Mouse (Mus musculus): ENCODE measurements around the gene Brpf3. TPM values are rescaled to one million over a fixed set of nuclear protein-coding genes. Genes with fewer than 3 reads are reported as not detected.
"Not testable (repeated sequence)": the region's sequence is repeated elsewhere in the genome, so short reads cannot be mapped to it uniquely, and the experiment has no call there.

Brpf3 gene
- polyA plus RNA-seq, 1 experiment: 44.3 TPM

- DNase-seq (ENCODE audit: extremely low spot score in 1 of 2, low spot score in 1 of 2): no peak
These were observed 24.6 kb downstream of the Brpf3 start for GRCm38 (mm10) chr17:28825359-28826041.

GRCm38 (mm10) chr17:28827665-28828231, 26.9 kb downstream of the Brpf3 start:
- peak; percentile 28 to 33 for DNase-seq (ENCODE audit: extremely low spot score in 1 of 2, low spot score in 1 of 2)

GRCm38 (mm10) chr17:28829120-28829519, 28.2 kb downstream of the Brpf3 start:
- no peak for DNase-seq (ENCODE audit: extremely low spot score in 1 of 2, low spot score in 1 of 2)

- DNase-seq (ENCODE audit: extremely low spot score in 1 of 2, low spot score in 1 of 2): no peak
These were observed 30.2 kb downstream of the Brpf3 start for GRCm38 (mm10) chr17:28831065-28831464.

- no peak for DNase-seq (ENCODE audit: extremely low spot score in 1 of 2, low spot score in 1 of 2)
These were observed 31.1 kb downstream of the Brpf3 start for GRCm38 (mm10) chr17:28832040-28832439.

- no peak for DNase-seq (ENCODE audit: extremely low spot score in 1 of 2, low spot score in 1 of 2)
These were observed 32.0 kb downstream of the Brpf3 start for GRCm38 (mm10) chr17:28832875-28833274.

- no peak for DNase-seq (ENCODE audit: extremely low spot score in 1 of 2, low spot score in 1 of 2)
These were observed 33.8 kb downstream of the Brpf3 start for GRCm38 (mm10) chr17:28834676-28835075.

- DNase-seq (ENCODE audit: extremely low spot score in 1 of 2, low spot score in 1 of 2): no peak
These were observed 37.0 kb downstream of the Brpf3 start for GRCm38 (mm10) chr17:28837840-28838239.

GRCm38 (mm10) chr17:28841947-28842346, 41.1 kb downstream of the Brpf3 start:
- not testable (repeated sequence) for DNase-seq (ENCODE audit: extremely low spot score in 1 of 2, low spot score in 1 of 2)

- DNase-seq (ENCODE audit: extremely low spot score in 1 of 2, low spot score in 1 of 2): no peak
These were observed 42.8 kb downstream of the Brpf3 start for GRCm38 (mm10) chr17:28843665-28844064.

GRCm38 (mm10) chr17:28846974-28847617, 46.2 kb downstream of the Brpf3 start:
- DNase-seq (ENCODE audit: extremely low spot score in 1 of 2, low spot score in 1 of 2): peak in 1 of 2 experiments; percentile 37

GRCm38 (mm10) chr17:28850511-28850910, 49.6 kb downstream of the Brpf3 start:
- no peak for DNase-seq (ENCODE audit: extremely low spot score in 1 of 2, low spot score in 1 of 2)

- no peak for DNase-seq (ENCODE audit: extremely low spot score in 1 of 2, low spot score in 1 of 2)
These were observed 53.5 kb downstream of the Brpf3 start for GRCm38 (mm10) chr17:28854377-28854776.

GRCm38 (mm10) chr17:28855166-28855885, 54.4 kb downstream of the Brpf3 start:
- no peak for DNase-seq (ENCODE audit: extremely low spot score in 1 of 2, low spot score in 1 of 2)

GRCm38 (mm10) chr17:28856030-28856429, 55.1 kb downstream of the Brpf3 start:
- DNase-seq (ENCODE audit: extremely low spot score in 1 of 2, low spot score in 1 of 2): no peak

- DNase-seq (ENCODE audit: extremely low spot score in 1 of 2, low spot score in 1 of 2): no peak
These were observed 57.3 kb downstream of the Brpf3 start, which contains the start of gene Pnpla1 for GRCm38 (mm10) chr17:28858205-28858604. Pnpla1 (plus strand) TSS chr17:28858411.

- DNase-seq (ENCODE audit: extremely low spot score in 1 of 2, low spot score in 1 of 2): no peak
These were observed 63.0 kb downstream of the Brpf3 start for GRCm38 (mm10) chr17:28863926-28864325.

GRCm38 (mm10) chr17:28864464-28864863, 63.6 kb downstream of the Brpf3 start:
- no peak for DNase-seq (ENCODE audit: extremely low spot score in 1 of 2, low spot score in 1 of 2)

- DNase-seq (ENCODE audit: extremely low spot score in 1 of 2, low spot score in 1 of 2): no peak
These were observed 66.0 kb downstream of the Brpf3 start for GRCm38 (mm10) chr17:28866921-28867320.

- DNase-seq (ENCODE audit: extremely low spot score in 1 of 2, low spot score in 1 of 2): no peak
These were observed 66.5 kb downstream of the Brpf3 start for GRCm38 (mm10) chr17:28867381-28867780.
